Mouse (Mus musculus) spleen, postnatal 36 days (tissue): ENCODE data around the gene 9130213A22Rik.
"Not testable (repeated sequence)": the region's sequence is repeated elsewhere in the genome, so short reads cannot be mapped to it uniquely, and the experiment has no call there.

Source experiments
- DNase-seq, 2 experiments: peaks; one replicate each; pipeline ENCODE4 v3.0.0; 2022; ENCODE audit warnings: low spot score in 2 of 2, mixed read lengths in 1 of 2

9130213A22Rik gene

DNA sequence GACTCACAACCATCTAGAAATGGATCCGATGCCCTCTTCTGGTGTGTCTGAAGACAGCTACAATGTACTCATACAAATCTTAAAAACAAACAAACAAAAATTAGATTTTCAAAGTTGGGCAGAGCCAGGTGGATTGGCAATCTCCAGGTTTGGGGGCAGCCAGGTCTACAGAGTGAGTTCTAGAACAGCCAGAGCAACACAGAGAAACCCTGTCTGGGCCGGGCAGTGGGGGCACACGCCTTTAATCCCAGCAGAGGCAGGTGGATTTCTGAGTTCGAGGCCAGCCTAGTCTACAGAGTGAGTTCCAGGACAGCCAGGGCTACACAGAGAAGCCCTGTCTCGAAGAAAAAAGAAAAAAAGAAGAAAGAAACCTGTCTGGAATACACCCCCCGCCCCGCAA, 28.5 kb downstream of the 9130213A22Rik start:
- not testable (repeated sequence) for DNase-seq

DNA sequence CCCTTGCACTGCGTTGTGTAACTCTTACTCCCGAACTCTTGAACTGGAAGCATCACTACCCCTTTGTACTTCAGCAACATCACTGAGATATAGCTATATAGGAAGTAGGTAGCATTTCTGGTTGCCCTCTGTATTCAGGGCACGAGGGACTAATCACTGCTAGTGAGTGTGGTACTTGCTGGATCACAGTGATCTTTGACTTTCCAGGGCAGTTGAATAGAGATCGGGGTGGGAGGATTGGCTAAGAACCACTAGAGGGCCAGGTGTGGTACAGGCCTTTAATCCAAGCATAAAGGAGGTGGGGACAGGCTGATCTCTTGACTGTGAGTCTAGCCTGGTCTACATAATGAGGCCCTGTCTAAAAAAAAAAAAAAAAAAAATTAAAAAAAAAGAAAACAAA, 29.5 kb downstream of the 9130213A22Rik start:
- DNase-seq: no peak

DNA sequence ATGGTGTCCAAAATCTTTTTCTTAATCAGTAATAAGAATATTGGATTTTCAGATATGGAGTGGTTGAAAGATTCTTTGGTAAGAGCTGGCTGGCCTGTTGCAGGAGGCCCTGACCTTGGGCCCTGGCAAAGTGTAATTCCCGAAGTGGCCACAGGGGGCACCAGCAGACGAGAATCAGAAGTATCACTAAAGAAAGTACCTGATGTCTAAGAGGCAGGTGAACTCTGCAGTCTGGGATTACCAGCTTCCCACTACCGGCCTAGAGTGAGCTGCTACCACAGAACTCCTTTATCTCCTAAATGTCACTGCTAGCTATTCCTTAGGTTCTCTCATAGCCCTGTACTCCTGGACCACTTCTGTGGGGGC, 30.0 kb downstream of the 9130213A22Rik start:
- DNase-seq: peak; percentile 80 to 86

DNA sequence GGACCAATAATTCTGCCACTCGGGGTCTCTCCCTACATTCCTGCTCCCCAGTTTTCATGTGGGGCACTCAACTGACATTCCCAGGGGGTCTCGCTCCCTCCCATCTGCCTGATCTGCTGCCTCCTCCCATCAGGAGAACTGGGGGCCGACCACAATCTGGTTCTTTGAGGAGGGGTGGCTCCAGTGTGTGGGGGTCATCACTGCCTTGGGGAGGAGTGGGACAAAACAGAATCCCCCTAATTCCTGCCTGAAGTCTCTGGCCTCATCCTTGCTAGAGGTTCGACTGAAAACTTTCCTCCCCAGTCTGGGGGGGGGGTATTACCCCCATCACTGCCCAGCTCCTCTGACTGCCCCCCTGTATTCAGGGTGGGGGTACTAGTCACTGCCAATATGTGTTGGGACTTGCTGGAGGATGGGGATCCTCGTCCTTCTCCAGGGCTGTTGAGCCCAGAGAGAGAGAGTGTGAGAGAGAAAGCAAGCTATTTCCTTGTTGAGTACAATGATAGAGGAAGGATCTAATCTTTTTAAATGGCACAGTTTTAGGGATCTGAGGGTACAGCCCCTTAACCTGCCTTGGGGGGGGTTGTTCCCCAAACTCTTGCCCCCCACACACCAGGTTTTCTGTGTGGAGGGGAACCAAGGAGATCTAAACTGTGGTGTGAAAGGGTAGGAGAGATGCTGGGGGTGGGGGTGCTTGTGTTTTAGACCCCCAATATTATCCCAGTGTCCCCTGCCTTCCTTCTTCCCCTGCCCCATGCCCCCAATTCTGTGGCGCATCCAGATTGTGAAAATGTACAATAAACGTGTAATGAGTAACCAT, 30.6 kb downstream of the 9130213A22Rik start:
- DNase-seq: no peak

DNA sequence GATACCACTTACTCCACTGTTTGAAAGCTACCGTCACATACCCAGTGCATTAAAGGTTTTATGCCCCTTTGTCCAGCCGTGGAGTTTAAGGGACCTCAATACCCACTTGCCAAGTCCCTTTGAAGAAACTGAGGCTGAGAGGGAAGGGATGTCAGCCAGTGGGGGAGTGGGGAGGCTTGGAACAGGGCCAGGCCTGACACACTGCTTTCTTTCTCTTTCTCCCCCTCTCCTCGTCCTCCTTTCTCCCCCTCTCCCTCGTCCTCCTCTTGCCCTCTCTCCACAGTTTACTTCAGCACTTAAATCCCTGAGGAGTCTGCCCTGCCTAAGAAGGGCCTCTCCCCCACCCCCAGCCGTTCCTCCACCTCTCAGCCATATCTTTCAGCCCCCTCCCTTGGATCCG, 32.0 kb downstream of the 9130213A22Rik start:
- DNase-seq: no peak

DNA sequence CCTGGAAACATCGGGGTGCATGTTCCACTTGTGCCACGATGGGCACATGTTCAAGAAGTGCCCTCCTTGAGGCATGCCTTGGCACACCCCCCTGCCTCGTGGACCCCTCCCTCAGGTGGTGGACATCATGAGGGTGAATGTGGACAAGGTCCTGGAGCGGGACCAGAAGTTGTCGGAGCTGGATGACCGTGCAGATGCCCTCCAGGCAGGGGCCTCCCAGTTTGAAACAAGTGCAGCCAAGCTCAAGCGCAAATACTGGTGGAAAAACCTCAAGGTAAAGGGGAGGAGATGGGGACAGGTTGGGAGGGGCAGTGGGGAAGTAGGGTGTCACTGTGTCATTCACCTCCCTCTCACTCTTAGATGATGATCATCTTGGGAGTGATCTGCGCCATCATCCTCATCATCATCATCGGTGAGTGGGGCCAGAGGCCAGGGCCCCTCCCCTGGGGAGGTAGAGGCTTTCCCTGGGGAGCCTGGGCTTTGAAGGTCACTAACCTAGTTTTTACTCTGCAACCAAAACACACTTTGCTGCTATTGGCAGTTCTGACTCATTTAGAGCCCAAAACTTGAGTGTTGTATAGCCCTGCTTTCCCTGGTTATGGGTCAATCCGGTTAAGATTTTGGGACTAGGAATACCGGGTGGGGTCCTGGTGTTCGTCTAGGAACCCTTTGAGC, 32.6 kb downstream of the 9130213A22Rik start:
- no peak for DNase-seq

DNA sequence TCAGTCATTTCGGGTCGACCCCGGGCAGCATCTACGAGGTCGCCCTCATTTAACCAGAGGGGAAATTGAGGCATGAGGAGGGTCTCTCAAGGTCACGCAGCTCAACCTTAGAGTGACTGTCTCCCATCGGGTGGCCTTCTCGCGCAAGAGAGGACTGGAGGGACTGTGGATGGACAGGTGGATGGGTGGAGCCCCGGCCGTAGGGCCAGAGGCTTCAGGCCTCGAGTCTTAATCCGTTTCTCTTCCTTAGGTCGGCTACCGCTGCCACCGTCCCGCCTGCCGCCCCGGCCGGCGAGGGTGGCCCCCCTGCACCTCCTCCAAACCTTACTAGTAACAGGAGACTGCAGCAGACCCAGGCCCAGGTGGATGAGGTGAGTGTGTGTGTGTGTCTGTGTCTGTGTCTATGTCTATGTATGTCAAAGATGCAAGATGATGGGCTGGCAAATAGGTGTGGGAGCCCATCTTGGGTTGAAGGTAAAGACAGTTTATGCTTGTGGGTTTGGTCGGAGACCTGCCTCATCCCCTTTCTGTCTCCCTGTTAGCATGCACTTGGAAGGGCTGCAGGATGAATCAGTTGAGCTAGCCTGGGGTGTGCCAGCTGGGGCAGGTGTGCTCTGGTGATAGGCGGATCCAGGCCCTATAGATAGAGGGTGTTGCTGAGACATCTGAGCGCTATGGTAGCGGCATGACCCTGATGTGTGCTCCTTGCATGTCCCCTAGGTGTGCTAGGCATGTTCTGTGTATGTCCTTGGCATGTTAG, 33.4 kb downstream of the 9130213A22Rik start:
- DNase-seq: peak in 1 of 2 experiments; percentile 58

DNA sequence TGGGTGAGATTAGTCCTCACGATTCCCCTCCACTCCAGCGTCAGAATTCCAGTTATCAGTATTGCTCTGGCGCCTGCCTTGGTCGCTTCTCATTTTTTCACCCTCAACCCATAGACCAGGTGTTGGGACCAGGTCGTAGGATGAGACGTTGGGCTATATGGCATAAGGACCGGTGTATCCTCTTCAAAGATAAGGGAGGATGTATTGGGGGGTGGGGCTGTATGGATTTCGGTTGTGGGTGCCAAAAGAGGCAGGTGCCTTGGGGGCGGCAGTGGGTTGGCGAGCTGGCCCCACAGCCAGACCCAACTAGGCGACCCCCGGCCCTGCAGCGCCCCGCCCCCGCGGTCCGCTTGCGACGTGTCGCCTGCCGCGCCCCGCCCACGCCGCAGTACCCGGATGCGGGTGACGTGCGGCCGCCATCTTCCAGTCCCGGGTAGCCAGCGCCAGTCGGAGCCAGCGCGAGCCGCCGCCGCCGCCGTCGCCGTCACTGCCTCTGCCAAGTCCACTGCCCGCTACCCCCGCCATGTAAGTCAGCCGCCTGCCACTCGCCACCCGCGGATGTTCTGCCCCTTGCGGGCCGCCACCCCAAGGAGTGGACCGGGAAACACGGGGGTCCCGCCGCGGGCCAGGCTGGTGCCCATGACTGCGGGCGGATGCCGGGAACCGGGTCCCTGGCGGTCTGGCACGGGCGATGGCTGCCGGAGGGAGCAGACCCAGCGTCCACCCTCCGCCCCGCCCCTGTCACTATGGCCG, 34.1 kb downstream of the 9130213A22Rik start, which contains the start of gene Vamp2:
Gene Vamp2, plus strand, starts transcription at position 388 of the 753 bp plus-strand sequence.
- DNase-seq: peak; percentile 84 to 86

DNA sequence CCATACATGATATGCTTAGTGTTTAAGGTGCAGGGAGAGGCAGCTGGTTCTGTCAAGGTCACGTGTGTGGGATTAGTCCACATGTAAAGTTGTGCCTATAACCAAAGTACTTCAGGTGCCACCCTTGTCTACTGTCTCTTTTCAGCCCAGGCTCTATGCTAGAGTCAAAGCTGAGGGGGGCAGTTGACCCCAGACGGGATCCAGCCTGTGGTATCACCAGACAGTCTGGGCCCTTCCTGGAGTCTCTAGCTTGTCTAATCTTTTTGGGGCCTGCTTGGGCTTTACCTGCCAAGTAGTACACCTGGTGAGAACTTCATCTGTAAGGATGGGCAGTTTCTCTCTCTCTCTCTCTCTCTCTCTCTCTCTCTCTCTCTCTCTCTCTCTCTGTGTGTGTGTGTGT, 34.8 kb downstream of the 9130213A22Rik start:
- DNase-seq: no peak

DNA sequence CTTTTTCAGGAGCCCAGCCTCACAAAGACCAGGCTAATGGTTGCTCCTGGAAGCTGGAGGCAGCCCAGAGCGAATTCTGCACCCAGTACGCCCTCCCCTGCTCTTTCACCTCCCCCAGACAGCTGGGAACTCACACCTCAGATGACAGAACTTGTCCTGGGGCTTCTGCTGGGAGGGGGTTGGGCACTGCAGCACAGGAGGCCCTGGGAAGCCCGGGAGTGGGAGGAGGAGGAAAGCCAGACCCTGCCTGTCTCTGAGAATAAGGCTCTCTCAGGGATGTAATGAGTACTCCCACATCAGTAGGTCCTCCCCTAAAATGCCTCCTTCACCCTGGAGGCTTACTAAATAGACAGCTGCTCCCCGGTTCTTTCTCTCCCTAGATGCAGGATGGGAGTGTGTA, 35.3 kb downstream of the 9130213A22Rik start:
- DNase-seq: no peak

DNA sequence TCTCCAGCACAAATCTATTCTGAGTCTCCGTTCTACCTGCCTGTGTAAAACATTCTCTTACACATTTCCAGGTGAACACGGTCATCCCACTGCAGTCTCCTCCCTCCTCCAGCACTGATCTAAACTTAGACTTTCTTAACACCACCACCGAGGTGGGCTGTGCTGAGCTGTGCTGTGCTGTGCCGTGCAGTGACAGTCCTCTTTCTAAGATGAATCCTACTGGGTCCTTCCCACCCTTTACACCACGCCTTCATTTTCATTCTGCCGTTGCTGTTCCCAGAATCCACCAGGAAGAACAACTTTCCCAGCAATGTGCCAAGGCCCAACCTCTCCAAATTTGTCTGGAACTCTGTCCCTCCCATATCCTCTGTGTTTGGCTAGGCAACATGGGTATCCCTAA, 36.0 kb downstream of the 9130213A22Rik start:
- no peak for DNase-seq

DNA sequence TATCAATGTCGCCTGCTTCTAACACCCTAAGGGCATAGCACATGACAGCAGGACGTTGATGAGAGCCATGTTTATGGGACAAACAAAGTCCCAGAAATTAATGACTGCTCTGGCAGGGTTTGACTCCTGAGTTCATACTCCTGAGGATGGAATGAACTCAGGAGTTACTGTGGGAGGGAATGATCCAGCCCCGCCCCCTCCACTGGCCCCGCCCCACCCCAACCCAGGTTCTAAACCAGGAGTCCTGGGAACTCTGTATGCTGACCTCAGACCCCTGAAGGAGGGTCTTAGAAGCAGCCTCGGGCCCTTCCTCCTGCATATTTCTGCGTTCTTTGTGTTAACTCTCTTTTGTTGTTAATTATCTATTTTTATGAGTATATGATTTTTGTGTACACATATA, 36.8 kb downstream of the 9130213A22Rik start:
- DNase-seq: no peak

DNA sequence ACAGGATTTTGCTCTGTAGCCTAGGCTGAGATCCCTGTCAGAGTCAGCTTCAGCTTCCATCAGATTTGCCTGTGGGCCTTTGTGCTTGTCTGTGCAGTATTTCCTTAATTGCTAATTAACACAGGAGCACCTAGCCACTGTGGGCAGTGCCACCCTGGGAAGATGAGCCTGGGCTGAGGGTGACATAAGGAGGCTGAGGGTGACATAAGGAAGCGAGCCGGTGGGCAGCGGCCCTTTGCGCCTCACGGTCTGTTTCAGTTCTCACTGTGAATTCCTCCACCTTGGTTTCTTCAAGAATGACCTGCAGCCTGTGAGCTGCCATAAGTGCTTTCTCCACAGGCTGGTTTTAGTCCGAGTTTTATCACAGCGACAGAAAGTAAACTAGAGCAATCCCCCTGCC, 40.8 kb downstream of the 9130213A22Rik start:
- DNase-seq: no peak

DNA sequence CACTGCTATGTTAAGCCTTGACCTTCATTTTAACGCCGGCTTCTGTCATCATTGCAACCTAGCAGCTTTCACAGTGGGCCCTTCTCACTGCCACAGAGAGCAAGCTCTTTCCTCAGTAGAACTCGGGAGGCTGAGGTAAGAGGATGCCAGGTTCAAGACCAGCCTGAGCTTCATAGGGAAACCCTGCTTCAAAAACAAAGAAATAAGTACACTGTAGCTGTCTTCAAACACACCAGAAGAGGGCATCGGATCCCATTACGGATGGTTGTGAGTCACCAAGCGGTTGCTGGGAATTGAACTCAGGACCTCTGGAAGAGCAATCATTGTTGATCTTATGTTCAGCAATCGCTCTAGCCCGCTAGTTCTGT, 41.5 kb downstream of the 9130213A22Rik start:
- DNase-seq: no peak

DNA sequence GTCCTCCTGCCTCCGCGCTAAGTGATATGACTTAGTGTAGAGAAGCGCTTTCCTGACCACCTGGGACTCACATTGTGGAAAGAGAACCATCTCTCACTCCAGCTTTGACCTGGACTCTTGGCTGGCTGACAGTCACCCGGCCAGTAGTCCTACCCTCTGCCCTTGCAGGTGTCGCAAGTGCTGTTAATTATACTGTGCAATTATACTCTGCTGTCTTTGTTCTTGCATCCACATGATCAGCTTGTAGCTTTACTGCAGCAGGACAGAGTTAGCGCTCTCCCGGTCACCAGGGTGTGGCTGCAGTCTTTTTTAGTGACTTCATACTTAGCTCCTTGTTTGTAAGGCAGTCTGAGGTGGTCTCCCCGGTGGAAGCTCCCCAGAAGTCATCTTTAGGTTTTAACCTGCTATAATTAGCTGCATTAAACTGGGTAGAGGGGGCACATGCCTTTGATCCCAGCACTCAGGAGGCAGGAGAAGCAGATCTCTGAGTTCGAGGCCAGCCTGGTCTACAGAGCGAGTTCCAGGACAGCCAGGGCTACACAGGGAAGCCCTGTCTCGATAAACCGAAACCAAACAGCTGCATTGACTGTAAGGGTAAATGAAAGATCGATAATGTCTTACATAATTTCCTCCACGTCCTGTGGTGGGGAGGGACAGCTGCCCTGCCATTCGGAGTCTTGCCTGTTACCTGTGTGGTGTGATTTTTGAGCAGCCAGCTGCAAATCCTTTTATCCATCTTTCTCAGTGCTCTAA, 42.1 kb downstream of the 9130213A22Rik start:
- no peak for DNase-seq

DNA sequence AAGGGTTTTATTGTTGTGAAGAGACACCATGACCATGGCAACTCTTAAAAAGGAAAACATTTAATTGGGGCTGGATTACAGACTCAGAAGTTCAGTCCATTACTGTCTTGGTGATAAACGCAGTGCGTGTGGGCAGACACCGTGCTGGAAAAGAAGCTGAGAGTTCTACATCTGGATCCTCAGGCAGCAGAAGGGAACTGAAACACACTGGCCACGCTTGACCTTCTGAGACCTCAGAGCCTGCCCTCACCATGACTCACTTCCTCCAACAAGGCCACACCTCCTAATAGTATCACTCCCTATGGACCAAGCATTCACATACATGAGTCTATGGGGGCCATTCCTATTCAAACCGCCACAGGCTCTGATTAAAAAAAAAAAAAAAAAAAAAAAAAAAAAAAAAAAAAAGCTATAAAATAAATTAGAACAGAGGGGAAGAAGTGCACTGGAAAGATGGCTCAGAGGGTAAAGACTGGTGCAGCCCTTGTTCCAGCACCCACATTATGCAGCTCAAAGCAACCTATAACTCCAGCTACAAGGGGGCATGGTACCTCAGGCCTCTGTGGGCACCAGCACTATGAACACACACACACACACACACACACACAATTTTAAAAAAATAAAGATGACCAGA, 43.5 kb downstream of the 9130213A22Rik start:
- DNase-seq: peak; percentile 82

DNA sequence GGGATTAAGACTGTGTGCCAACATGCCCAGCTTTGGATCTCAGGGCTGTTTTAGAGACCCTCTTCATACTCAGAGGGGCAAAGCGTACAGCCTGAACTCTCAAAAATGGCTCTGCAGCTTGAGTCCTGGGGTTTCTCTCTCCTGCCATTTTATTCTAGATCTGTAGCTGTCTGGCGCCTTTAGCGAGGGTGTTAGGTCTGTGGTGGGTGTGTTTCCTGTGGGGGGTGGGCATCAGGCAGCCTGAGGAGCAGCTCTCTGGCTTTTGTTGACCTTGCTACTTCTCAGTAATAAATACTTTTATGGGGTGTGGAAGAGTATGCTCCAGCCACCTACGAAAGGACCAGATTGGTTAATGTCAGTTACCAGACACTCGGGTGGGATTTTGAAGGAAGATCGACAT, 44.3 kb downstream of the 9130213A22Rik start:
- DNase-seq: no peak

DNA sequence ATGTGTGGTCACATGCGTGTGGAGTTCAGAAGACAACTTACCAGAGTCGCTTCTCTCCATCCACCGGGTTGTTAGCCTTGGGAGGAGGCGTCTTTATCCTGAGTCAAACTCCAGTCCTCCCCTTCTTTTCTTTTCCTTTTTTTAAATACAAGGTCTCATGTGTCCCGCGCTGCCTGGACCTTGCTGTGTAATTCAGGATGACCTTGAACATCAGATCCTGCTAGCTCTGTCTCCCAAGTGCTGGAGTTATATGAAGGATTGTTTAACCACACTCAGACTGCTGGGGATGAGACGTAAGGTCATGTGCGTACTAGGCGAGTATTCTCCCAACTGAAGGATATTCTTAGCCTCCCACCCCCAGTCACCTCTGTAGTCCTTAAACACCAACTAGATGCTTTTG, 45.1 kb downstream of the 9130213A22Rik start:
- DNase-seq: no peak

DNA sequence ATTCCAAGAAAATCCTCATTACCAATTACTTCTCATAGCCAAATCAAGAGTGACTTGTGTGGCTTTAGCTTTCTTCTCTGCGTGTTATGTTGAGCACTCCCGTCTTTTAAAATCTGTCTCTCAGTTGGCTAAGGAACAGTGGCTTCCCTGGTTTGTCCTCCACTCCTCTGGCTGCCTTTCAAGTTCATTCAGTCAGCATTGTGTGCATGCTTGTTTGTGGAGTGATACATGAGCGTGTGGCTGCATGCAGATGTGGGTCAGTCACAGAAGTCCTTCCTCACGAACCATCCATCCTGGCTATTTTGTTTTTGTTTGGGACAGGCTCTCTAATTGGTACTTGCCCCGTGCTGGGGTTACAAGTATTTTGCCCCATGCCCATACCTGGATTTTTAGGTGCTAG, 45.8 kb downstream of the 9130213A22Rik start:
- no peak for DNase-seq

DNA sequence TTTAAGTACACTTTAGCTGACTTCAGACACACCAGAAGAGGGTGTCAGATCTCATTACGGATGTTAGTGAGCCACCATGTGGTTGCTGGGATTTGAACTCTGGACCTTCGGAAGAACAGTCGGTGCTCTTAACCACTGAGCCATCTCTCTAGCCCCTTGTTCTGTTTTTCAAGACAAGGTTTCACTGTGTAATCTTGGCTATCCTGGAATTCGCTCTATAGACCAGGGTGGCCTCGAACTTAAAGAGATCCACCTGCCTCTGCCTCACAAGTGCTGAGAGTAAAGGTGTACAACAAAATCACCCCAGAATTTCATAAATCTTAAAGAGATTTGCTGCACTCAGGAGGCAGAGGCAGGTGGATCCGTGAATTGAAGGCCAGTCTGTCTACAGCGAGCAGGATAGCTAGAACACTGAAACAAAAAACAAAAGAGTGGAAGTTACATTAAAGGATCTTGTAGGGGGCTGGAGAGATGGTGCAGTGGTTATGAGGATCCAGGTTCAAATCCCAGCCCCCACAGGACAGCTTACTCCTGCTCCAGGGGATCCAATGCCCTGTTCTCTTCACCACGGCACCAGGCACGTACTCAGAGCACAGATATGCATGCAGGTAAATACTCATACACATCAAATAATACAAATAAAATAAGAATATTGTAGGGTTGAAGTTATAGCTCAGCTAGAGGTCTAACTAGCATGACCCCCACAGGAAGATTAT, 46.5 kb downstream of the 9130213A22Rik start:
- no peak for DNase-seq
